Mouse (Mus musculus): ENCODE measurements around the gene Adamts15. TPM values are rescaled to one million over a fixed set of nuclear protein-coding genes. Genes with fewer than 3 reads are reported as not detected.

Gene Adamts15
- polyA plus RNA-seq, 1 experiment from 2014 or later: 5.1 TPM

DNA sequence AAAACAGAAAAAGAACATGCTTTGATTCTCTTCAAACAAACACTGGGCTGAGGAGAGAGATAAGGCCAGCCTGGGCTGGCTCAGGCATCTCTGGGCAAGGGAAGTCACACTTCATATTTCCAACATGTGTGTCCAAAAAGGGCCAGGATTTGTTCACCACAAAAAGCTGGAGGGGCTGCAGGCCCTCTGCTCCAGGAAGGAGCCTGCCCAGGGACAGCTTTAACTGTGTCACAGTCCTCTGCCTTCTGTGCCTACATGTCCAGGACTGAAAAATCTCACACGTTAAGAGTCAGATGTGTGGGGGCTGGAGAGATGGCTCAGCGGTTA lies 42.3 kb downstream of the Adamts15 start:
- Histone ChIP-seq H3K27ac (no peak overlapping the region), H3K36me3 (no peaks in the 10 kb centered on the region), H3K27me3 (no peaks in the 10 kb centered on the region), H3K4me1 (replicated peaks) (0 out of 2 replicates have a peak, but pooled peaks cover 2% of the 10 kb centered on the region), H3K9me3 (replicated peaks) (no peaks in the 10 kb centered on the region), H3K9ac (no peak overlapping the region), H3K4me3 (no peak overlapping the region), H3K4me2 (no peak overlapping the region)
- no peak for ATAC-seq (replicated peaks; ENCODE audit: insufficient number of reproducible peaks, insufficient read depth, low FRiP score, low read depth)
- 76% methylated on average over 2 of the region's 2 CpGs for WGBS

DNA sequence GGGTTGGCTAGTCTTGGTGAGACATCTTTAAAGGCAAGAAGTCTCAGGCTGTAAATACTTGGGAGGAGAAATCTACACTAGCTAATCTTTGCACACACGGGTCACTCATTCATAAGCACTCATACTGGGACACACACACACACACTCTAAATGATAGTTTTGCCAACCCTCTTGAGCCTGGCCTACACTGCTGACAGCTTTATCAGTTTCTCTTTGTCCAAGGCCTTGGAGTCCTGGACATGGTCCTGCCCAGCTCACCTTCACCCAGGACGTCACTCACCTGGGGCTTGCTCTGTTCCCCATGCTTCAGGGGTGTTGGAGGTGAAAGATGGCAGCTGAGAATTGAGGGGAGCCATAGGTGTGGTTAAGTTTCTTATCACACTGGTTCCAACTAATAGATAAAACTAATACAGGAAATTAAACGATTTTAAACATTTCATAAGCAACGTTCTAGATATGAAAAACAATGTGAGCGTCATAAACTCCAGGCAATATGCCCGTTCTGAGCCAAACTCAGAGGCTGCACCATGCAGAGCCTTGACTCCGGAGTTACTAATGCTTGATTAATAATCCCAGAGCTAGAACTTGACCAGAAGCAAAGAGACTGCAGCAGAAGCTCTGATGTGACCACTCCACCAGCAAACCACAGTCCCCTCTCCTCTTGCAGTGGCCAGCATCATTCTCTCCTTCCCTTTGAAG lies 42.9 kb downstream of the Adamts15 start:
- H3K27ac ChIP-seq: no peak overlapping the region
- no peak for ATAC-seq (replicated peaks; ENCODE audit: insufficient number of reproducible peaks, insufficient read depth, low FRiP score, low read depth)

DNA sequence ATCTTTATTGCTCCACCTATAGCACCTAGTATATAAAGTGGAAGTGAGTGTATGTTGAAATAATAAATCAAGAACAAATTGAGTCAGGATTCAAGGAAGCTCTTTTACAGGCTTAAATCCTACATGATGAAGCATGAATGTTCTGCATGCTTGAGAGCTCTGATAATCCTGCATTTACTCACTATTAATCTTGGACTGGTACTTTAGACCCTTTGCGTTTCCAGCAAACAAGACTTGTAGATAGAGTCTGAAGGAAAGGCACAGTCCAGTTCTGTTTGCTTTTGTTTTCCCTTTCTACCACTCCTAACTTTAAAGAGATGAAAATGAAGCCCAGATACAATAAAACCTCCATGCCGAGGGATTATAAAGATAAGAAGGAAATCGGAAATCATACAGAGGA lies 45.7 kb downstream of the Adamts15 start:
- no peak for ATAC-seq (replicated peaks; ENCODE audit: insufficient number of reproducible peaks, insufficient read depth, low FRiP score, low read depth)

More for the DNA sequence above, 42.9 kb downstream of the Adamts15 start:
- Histone ChIP-seq H3K27me3 (no peaks in the 10 kb centered on the region), H3K36me3 (no peaks in the 10 kb centered on the region), H3K4me1 (replicated peaks) (0 out of 2 replicates have a peak, but pooled peaks cover 2% of the 10 kb centered on the region), H3K4me3 (no peak overlapping the region), H3K9me3 (replicated peaks) (no peaks in the 10 kb centered on the region), H3K9ac (no peak overlapping the region), H3K4me2 (no peak overlapping the region)
- 51% methylated on average over 7 of the region's 7 CpGs for WGBS

DNA sequence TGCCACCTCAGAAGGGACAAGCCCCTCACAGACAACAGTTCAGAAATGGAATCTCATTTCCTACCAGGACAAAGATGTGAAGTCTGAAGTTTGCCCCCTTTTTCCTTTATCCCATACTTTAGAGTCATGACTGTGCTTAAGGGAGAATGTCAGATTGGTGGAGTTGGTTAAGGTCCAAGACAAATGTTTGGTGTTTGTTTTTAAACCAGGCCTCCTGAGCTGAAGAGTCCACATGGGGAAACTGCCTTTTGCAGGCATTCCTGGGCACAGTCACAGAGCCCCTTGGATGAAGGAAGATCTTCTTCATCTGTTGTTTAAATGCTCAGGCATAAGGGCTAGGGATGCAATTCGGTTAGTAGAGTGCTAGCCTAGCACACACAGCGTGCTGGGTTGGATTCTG lies 66.4 kb downstream of the Adamts15 start:
- H3K4me3 ChIP-seq: no peak overlapping the region
- H3K27me3 ChIP-seq: no peaks in the 10 kb centered on the region
- 71% methylated on average over 2 of the region's 2 CpGs for WGBS
- H3K4me1 ChIP-seq (replicated peaks): peaks cover 7% of the 10 kb centered on the region; the same call in 1 of the 2 replicates
- no peak overlapping the region for H3K9ac ChIP-seq
- no peaks in the 10 kb centered on the region for H3K9me3 ChIP-seq (replicated peaks)
- no peaks in the 10 kb centered on the region for H3K36me3 ChIP-seq
- no peak overlapping the region for H3K27ac ChIP-seq
- H3K4me2 ChIP-seq: no peak overlapping the region
- no peak for ATAC-seq (replicated peaks; ENCODE audit: insufficient number of reproducible peaks, insufficient read depth, low FRiP score, low read depth)

More for the DNA sequence above, 45.7 kb downstream of the Adamts15 start:
- Histone ChIP-seq H3K9ac (no peak overlapping the region), H3K4me2 (no peak overlapping the region), H3K36me3 (no peaks in the 10 kb centered on the region), H3K9me3 (replicated peaks) (no peaks in the 10 kb centered on the region), H3K4me3 (no peak overlapping the region), H3K27ac (no peak overlapping the region), H3K4me1 (replicated peaks) (0 out of 2 replicates have a peak, but pooled peaks cover 2% of the 10 kb centered on the region), H3K27me3 (no peaks in the 10 kb centered on the region)
- 55% methylated on average over 3 of the region's 3 CpGs for WGBS

DNA sequence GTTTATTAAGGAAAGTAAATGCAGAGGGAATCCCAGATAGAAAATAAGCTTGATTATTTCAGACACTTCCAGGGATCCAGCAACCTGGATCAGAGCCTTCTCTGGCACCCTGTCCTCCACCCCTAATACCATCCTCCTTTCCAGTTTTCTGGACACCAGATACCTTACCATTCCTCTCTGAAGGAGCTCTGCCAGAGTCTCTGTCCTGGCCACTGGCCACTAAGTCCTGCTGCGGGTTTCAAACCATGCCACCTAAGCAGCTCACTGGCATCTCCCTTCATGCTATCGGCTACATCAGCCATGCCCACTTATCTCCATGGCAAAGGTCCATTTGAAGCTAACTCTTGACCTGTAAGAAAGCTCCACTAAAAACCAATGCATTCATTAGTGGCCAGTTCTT lies 70.4 kb downstream of the Adamts15 start:
- H3K4me2 ChIP-seq: no peak overlapping the region
- peaks cover 24% of the 10 kb centered on the region for H3K4me1 ChIP-seq (replicated peaks)
- ATAC-seq (replicated peaks; ENCODE audit: insufficient number of reproducible peaks, insufficient read depth, low FRiP score, low read depth): no peak
- H3K4me3 ChIP-seq: no peak overlapping the region
- H3K9ac ChIP-seq: no peak overlapping the region
- H3K27me3 ChIP-seq: no peaks in the 10 kb centered on the region
- 93% methylated on average over 2 of the region's 2 CpGs for WGBS
- H3K9me3 ChIP-seq (replicated peaks): no peaks in the 10 kb centered on the region
- H3K36me3 ChIP-seq: no peaks in the 10 kb centered on the region
- H3K27ac ChIP-seq: no peak overlapping the region

DNA sequence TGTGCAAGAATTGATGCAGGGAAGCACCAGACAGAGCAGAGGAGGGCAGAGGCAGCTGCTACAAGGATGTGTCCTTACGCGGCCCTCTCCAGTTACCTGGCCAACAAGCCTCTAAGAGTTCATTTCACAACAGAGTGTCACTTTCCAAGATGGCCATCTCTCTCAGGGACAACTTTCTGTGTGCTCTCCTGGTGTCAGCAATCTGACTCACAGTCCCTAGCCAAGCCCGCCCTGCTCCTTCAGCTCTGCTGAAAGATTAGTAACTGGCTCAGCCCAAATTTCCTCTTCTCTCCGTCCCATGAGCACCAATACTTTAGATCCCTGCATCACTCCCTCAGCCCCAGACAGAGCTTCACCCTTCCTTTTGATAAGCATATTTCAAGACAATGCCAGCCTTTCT lies 72.3 kb downstream of the Adamts15 start:
- no peaks in the 10 kb centered on the region for H3K27me3 ChIP-seq
- ATAC-seq (replicated peaks; ENCODE audit: insufficient number of reproducible peaks, insufficient read depth, low FRiP score, low read depth): no peak

GRCm38 (mm10) chr9:30849444-30849843 lies 72.8 kb downstream of the Adamts15 start:
- no peak for ATAC-seq (replicated peaks; ENCODE audit: insufficient number of reproducible peaks, insufficient read depth, low FRiP score, low read depth)
- Histone ChIP-seq H3K27me3 (no peaks in the 10 kb centered on the region), H3K4me3 (no peak overlapping the region), H3K27ac (no peak overlapping the region), H3K9ac (no peak overlapping the region), H3K36me3 (no peaks in the 10 kb centered on the region), H3K4me1 (replicated peaks) (peaks cover 27% of the 10 kb centered on the region), H3K9me3 (replicated peaks) (no peaks in the 10 kb centered on the region), H3K4me2 (no peak overlapping the region)
- WGBS: 76% methylated on average over 8 of the region's 8 CpGs

More for the DNA sequence above, 72.3 kb downstream of the Adamts15 start:
- Histone ChIP-seq H3K4me2 (no peak overlapping the region), H3K4me1 (replicated peaks) (peaks cover 23% of the 10 kb centered on the region), H3K9me3 (replicated peaks) (no peaks in the 10 kb centered on the region), H3K4me3 (no peak overlapping the region), H3K27ac (no peak overlapping the region), H3K9ac (no peak overlapping the region), H3K36me3 (no peaks in the 10 kb centered on the region)
- WGBS: 70% methylated on average over 4 of the region's 4 CpGs

Other genes starting within 250 kb of the Adamts15 start
- gene Adamts8, start 20.1 kb upstream of the Adamts15 start, polyA plus RNA-seq (2015; fragmentation: Nextera tagmentation; extraction: Ambion mirVana): 9.7 and 11.2 TPM in 2 replicates
- gene Zbtb44, start 108.2 kb upstream of the Adamts15 start, polyA plus RNA-seq (2015; fragmentation: Nextera tagmentation; extraction: Ambion mirVana): 7.4 and 8.3 TPM in 2 replicates
- gene St14, start 209.4 kb upstream of the Adamts15 start, polyA plus RNA-seq (2015; fragmentation: Nextera tagmentation; extraction: Ambion mirVana): 2.2 and 6.6 TPM in 2 replicates